Mouse (Mus musculus): ENCODE measurements around the gene Gm11939. TPM values are rescaled to one million over a fixed set of nuclear protein-coding genes. Genes with fewer than 3 reads are reported as not detected.

Gm11939 gene
- polyA plus RNA-seq, 1 experiment from 2014 or later, result not detected

DNA sequence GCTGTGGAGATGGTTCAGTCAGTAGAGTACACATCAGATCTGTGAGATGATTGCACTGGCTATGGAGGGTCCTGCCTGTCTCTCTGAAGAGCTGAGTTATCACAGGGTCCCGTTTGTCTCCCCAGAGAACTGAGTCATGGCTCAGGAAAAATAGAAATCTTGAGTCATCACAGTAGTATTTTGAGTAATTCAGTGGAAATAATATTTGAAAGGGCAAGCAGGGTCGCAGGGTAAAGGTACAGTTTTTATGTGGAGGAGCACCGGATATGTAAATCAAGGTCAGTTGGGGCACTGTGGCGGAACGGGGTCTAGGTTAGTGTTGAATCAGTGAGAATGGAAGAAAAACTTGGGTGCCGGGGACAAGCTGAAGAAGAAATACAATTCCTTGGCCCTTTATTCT is 3.3 kb upstream of the Gm11939 start:
- H3K36me3 ChIP-seq (replicated peaks), result no peaks in the 10 kb centered on the region
- H3K4me2 ChIP-seq, result no peak overlapping the region
- H3K9ac ChIP-seq, result no peak overlapping the region
- no peak for ATAC-seq (ENCODE audit: insufficient read depth)
- no peaks in the 10 kb centered on the region for H3K4me1 ChIP-seq (replicated peaks)
- no peaks in the 10 kb centered on the region for H3K9me3 ChIP-seq (replicated peaks)
- H3K4me3 ChIP-seq (replicated peaks), result no peak overlapping the region
- WGBS (ENCODE audit: insufficient replicate concordance), result 59% methylated on average over 6 of the region's 6 CpGs
- H3K27ac ChIP-seq (replicated peaks), result no peak overlapping the region
- no peaks in the 10 kb centered on the region for H3K27me3 ChIP-seq

DNA sequence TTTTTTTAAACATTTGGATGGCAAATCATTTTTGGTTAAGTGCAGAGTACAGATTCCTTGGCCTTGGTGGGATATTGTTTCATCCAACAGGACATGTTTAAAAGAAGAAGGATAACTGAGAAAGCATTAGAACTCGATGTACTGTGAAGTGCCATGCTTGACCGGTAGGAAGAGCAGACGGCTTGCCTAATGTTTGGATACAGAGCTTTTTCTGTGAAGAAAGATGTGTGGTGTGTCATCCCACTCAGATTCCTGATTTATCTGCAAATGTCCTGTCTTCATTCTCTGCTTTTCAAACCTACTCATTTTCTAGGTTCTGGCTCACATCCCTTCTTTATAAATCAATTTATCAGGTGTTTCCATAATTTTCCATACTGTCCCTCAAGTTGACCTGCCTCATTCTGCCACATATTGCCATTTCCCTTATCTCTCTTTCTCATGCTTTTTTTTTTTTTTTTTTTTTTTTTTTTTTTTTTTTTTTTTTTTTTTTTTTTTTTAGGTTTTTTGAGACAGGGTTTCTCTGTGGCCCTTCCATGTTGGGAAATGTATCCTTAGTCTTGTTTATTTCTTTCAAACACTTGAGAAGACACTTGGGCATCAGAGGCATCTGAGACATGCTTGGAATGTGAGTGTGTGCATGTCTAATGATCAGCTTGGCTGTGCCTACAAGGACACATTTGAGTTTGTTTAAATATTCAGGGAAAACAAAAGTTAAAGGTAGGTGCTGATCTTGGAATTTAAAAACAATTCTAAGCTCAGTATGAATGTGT is 1.1 kb downstream of the Gm11939 start:
- no peak overlapping the region for H3K27ac ChIP-seq (replicated peaks)
- no peaks in the 10 kb centered on the region for H3K4me1 ChIP-seq (replicated peaks)
- H3K4me3 ChIP-seq (replicated peaks), result no peak overlapping the region
- H3K36me3 ChIP-seq (replicated peaks), result no peaks in the 10 kb centered on the region
- no peak for ATAC-seq (ENCODE audit: insufficient read depth)
- H3K4me2 ChIP-seq, result no peak overlapping the region
- 60% methylated on average over 3 of the region's 3 CpGs for WGBS (ENCODE audit: insufficient replicate concordance)
- no peaks in the 10 kb centered on the region for H3K9me3 ChIP-seq (replicated peaks)
- H3K27me3 ChIP-seq, result no peaks in the 10 kb centered on the region
- no peak overlapping the region for H3K9ac ChIP-seq

DNA sequence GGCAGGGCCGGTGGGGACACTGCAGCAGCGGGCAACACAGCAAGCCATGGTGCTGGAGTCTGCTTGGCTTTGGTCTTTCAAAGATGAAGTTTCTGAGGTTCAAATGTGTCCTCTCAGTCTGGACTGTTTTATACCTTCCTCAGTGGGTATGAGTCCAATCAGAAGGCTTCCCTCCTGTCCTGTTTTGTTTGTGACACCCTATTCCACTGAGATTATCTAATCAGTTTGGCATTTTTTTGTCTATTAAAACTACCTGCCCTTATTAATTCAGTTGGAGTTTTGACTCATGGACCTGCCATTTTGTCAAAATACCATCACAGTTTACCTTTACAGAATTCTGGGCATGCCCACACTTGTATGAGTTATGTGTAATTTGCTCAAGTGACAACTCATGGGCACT is 2.5 kb downstream of the Gm11939 start, which contains the start of gene Krtap3-2:
TSS of gene Krtap3-2 (minus strand) at position 101 of the 400 bp plus-strand sequence.
- ATAC-seq (ENCODE audit: insufficient read depth), result no peak
- Histone ChIP-seq H3K9me3 (replicated peaks) (no peaks in the 10 kb centered on the region), H3K4me1 (replicated peaks) (no peaks in the 10 kb centered on the region), H3K4me2 (no peak within 1 kb of the TSS), H3K27me3 (no peaks in the 10 kb centered on the region), H3K27ac (replicated peaks) (no peak within 1 kb of the TSS), H3K4me3 (replicated peaks) (no peak within 1 kb of the TSS), H3K36me3 (replicated peaks) (no peaks in the 10 kb centered on the region), H3K9ac (no peak within 1 kb of the TSS)
- 69% methylated on average over 2 of the region's 2 CpGs for WGBS (ENCODE audit: insufficient replicate concordance)

DNA sequence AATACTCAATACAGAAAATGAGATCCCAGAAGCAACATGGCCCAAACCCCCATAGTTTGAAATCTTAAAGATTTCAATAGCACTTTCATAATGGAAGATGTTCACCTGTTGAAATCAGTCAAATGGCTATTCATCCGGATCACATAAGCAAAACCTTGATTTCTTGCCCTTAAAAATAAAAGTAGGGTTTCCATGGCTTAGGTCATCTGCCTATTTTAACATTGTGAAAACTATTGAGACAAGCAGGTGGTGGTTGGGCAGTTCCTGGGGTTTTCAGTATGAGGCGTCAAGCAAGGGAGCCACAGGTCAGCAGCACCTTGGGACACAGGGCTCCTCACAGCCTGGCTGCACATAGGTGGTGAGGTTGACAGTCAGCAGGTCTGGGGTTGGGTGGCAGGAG is 3.1 kb downstream of the Gm11939 start:
- ATAC-seq (ENCODE audit: insufficient read depth), result no peak
- H3K9me3 ChIP-seq (replicated peaks), result no peaks in the 10 kb centered on the region
- H3K4me1 ChIP-seq (replicated peaks), result no peaks in the 10 kb centered on the region
- no peaks in the 10 kb centered on the region for H3K36me3 ChIP-seq (replicated peaks)
- H3K27ac ChIP-seq (replicated peaks), result no peak overlapping the region
- H3K27me3 ChIP-seq, result no peaks in the 10 kb centered on the region
- H3K9ac ChIP-seq, result no peak overlapping the region
- H3K4me3 ChIP-seq (replicated peaks), result no peak overlapping the region
- 61% methylated on average over 2 of the region's 2 CpGs for WGBS (ENCODE audit: insufficient replicate concordance)
- H3K4me2 ChIP-seq, result no peak overlapping the region

DNA sequence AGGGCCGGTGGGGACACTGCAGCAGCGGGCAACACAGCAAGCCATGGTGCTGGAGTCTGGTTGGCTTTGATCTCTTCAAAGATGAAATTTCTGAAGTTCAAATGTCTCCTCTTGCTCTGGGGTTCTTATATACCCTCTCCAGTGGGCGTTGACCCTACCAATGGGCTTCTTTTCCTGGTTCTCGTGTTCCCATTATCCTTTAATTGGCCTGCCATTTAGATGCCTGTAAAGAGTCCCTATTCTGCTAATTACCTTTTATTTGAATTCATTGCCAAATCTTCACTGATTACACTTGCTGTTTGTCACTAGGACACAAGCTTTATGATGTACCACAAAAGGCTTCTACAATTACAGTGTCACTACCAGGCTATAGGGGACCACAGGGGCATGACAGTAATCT is 8.5 kb downstream of the Gm11939 start, which contains the start of gene Krtap3-3:
TSS of gene Krtap3-3 (minus strand) at position 101 of the 400 bp plus-strand sequence.
- H3K36me3 ChIP-seq (replicated peaks), result no peaks in the 10 kb centered on the region
- no peak within 1 kb of the TSS for H3K9ac ChIP-seq
- H3K4me1 ChIP-seq (replicated peaks), result no peaks in the 10 kb centered on the region
- H3K4me2 ChIP-seq, result no peak within 1 kb of the TSS
- no peaks in the 10 kb centered on the region for H3K27me3 ChIP-seq
- no peaks in the 10 kb centered on the region for H3K9me3 ChIP-seq (replicated peaks)
- no peak for ATAC-seq (ENCODE audit: insufficient read depth)
- H3K4me3 ChIP-seq (replicated peaks), result no peak within 1 kb of the TSS
- 35% methylated on average over 4 of the region's 4 CpGs for WGBS (ENCODE audit: insufficient replicate concordance)
- H3K27ac ChIP-seq (replicated peaks), result no peak within 1 kb of the TSS

DNA sequence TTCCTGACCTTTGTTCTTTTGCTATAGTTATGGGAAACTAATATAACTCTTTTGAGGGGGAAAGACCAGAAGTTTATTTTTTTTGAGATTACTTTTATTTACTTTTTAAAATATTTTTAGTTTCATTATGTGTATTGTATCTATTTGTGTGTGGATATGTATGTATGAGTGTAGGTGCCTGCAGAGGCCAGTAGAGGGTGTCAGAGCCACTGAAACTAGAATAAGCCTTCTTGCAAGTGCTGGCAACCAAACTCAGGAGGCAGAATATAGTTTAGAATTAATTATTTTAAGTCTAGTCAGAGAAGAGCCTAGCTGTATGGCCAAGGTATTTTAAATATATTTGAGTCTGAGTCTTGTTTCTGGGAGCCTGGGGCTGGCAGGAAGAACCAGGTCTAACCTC is 11.4 kb downstream of the Gm11939 start:
- no peak for ATAC-seq (ENCODE audit: insufficient read depth)
- no peak overlapping the region for H3K27ac ChIP-seq (replicated peaks)
- no peaks in the 10 kb centered on the region for H3K4me1 ChIP-seq (replicated peaks)
- H3K36me3 ChIP-seq (replicated peaks), result no peaks in the 10 kb centered on the region
- H3K9me3 ChIP-seq (replicated peaks), result no peaks in the 10 kb centered on the region
- no peak overlapping the region for H3K4me3 ChIP-seq (replicated peaks)
- no peak overlapping the region for H3K9ac ChIP-seq
- no peaks in the 10 kb centered on the region for H3K27me3 ChIP-seq
- H3K4me2 ChIP-seq, result no peak overlapping the region

DNA sequence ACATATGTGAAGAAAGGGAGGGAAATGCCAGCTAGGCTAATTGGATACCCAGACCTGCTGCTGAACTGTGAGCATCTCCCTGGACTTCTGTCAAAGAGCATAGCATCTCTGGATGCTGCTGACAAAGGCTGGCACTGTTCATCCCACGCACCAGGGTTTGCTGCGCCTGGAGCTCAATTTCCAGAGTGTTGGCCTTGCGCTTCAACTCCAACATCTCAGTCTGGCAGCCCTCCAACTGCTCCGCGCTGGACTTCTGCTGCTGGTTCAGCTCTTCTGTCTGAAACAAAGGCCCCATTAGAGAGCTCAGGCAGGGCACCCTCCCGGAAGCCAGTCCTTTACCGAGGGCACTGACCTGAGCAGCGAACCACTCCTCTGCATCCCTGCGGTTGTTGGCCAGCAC is 19.5 kb downstream of the Gm11939 start:
- no peaks in the 10 kb centered on the region for H3K4me1 ChIP-seq (replicated peaks)
- H3K36me3 ChIP-seq (replicated peaks), result no peaks in the 10 kb centered on the region
- no peak overlapping the region for H3K4me3 ChIP-seq (replicated peaks)
- no peak overlapping the region for H3K9ac ChIP-seq
- no peaks in the 10 kb centered on the region for H3K27me3 ChIP-seq
- WGBS (ENCODE audit: insufficient replicate concordance), result 67% methylated on average over 9 of the region's 9 CpGs
- no peak for ATAC-seq (ENCODE audit: insufficient read depth)
- H3K27ac ChIP-seq (replicated peaks), result no peak overlapping the region
- H3K9me3 ChIP-seq (replicated peaks), result no peaks in the 10 kb centered on the region
- no peak overlapping the region for H3K4me2 ChIP-seq

DNA sequence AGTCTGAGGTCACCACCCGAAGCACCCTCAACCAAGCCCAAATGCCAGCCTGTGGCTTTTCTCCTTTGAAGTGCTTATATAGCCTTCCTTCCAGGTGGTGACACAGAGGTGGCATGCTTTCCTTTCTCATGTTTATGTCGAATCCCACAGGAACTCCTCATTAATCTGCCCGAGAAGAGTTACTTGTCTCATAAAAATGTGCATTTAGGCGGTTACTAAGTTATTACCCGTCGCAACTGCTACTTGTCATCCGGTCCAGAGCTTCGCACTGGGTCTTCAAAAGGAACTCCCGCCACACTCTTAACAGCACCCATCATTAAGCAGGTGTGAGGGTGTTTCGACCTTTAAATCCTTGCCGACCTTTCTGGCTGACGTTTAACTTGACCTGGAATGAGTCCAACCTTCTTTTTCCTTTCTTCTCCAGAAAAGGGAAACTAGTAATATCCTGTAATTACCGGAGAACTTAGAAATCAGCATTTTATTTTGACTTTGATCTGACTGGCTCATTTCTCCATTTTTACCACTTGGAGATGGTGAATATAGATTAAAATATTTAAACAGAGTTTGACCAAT is 37.9 kb downstream of the Gm11939 start, which contains the start of gene Krt39:
TSS of gene Krt39 (minus strand) at position 51 of the 573 bp plus-strand sequence.
- Histone ChIP-seq H3K9ac (no peak within 1 kb of the TSS), H3K27ac (replicated peaks) (no peak within 1 kb of the TSS), H3K4me2 (no peak within 1 kb of the TSS), H3K27me3 (no peaks in the 10 kb centered on the region), H3K36me3 (replicated peaks) (no peaks in the 10 kb centered on the region), H3K9me3 (replicated peaks) (no peaks in the 10 kb centered on the region), H3K4me1 (replicated peaks) (no peaks in the 10 kb centered on the region), H3K4me3 (replicated peaks) (no peak within 1 kb of the TSS)
- 61% methylated on average over 13 of the region's 13 CpGs for WGBS (ENCODE audit: insufficient replicate concordance)
- no peak for ATAC-seq (ENCODE audit: insufficient read depth)

DNA sequence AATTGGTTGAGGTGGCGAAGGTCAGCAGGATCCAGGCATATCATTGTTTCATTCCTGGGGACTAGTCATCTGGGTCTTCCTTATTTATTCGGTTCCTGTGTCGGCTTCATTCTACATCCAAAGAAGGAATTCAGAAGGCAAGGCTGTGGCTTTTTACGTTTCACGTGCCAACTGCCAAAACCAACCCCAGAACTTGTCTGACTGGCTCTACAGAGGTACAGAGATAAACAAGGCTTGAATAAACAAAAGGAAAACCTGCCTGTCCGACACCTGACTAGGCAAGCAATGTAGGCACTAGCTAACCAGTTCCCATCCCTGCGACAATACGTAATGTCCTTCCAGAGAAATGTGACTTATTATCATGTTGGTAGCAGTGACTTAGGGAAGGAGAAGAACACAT is 45.2 kb downstream of the Gm11939 start:
- 56% methylated on average over 8 of the region's 8 CpGs for WGBS (ENCODE audit: insufficient replicate concordance)
- no peak overlapping the region for H3K27ac ChIP-seq (replicated peaks)
- no peak overlapping the region for H3K4me3 ChIP-seq (replicated peaks)
- ATAC-seq (ENCODE audit: insufficient read depth), result no peak
- H3K4me1 ChIP-seq (replicated peaks), result no peaks in the 10 kb centered on the region
- H3K36me3 ChIP-seq (replicated peaks), result no peaks in the 10 kb centered on the region
- no peaks in the 10 kb centered on the region for H3K27me3 ChIP-seq
- H3K9ac ChIP-seq, result no peak overlapping the region
- no peaks in the 10 kb centered on the region for H3K9me3 ChIP-seq (replicated peaks)
- H3K4me2 ChIP-seq, result no peak overlapping the region

Other genes with a start within 250 kb of the Gm11939 start
- gene Krt25, start 236.5 kb downstream of the Gm11939 start, polyA plus RNA-seq (2015; fragmentation: Nextera tagmentation; extraction: Ambion mirVana), result not detected in 2 replicates
- gene Krt26, start 221.5 kb downstream of the Gm11939 start, polyA plus RNA-seq (2015; fragmentation: Nextera tagmentation; extraction: Ambion mirVana), result not detected in 2 replicates
- gene Krt27, start 208.4 kb downstream of the Gm11939 start, polyA plus RNA-seq (2015; fragmentation: Nextera tagmentation; extraction: Ambion mirVana), result not detected in 2 replicates
- not detected in 2 replicates for gene Krt28, start 184.6 kb downstream of the Gm11939 start, polyA plus RNA-seq (2015; fragmentation: Nextera tagmentation; extraction: Ambion mirVana)
- 2.1 and 3.1 TPM in 2 replicates for gene Krt10, start 170.1 kb downstream of the Gm11939 start, polyA plus RNA-seq (2015; fragmentation: Nextera tagmentation; extraction: Ambion mirVana)
- gene Krt12, start 137.2 kb downstream of the Gm11939 start, polyA plus RNA-seq (2015; fragmentation: Nextera tagmentation; extraction: Ambion mirVana), result not detected in 2 replicates
- gene Krt20, start 121.3 kb downstream of the Gm11939 start, polyA plus RNA-seq (2015; fragmentation: Nextera tagmentation; extraction: Ambion mirVana), result 33.2 and 34.0 TPM in 2 replicates
- gene Krt23, start 66.3 kb downstream of the Gm11939 start, polyA plus RNA-seq (2015; fragmentation: Nextera tagmentation; extraction: Ambion mirVana), result 1.0 and 1.2 TPM in 2 replicates
- gene Krt39, start 38.1 kb downstream of the Gm11939 start, polyA plus RNA-seq (2015; fragmentation: Nextera tagmentation; extraction: Ambion mirVana), result not detected in 2 replicates
- gene Krt40, start 16.3 kb downstream of the Gm11939 start, polyA plus RNA-seq (2015; fragmentation: Nextera tagmentation; extraction: Ambion mirVana), result not detected in 2 replicates
- gene Krtap3-3, start 8.6 kb downstream of the Gm11939 start, polyA plus RNA-seq (2015; fragmentation: Nextera tagmentation; extraction: Ambion mirVana), result not detected in 2 replicates
- gene Krtap3-2, start 2.6 kb downstream of the Gm11939 start, polyA plus RNA-seq (2015; fragmentation: Nextera tagmentation; extraction: Ambion mirVana), result not detected in 2 replicates
- gene Krtap3-1, start 7.2 kb upstream of the Gm11939 start, polyA plus RNA-seq (2015; fragmentation: Nextera tagmentation; extraction: Ambion mirVana), result not detected in 2 replicates
- gene Krtap1-5, start 21.6 kb upstream of the Gm11939 start, polyA plus RNA-seq (2015; fragmentation: Nextera tagmentation; extraction: Ambion mirVana), result not detected in 2 replicates
- not detected in 2 replicates for gene Krtap1-4, start 24.2 kb upstream of the Gm11939 start, polyA plus RNA-seq (2015; fragmentation: Nextera tagmentation; extraction: Ambion mirVana)
- gene Krtap1-3, start 31.9 kb upstream of the Gm11939 start, polyA plus RNA-seq (2015; fragmentation: Nextera tagmentation; extraction: Ambion mirVana), result not detected in 2 replicates
- gene Krtap9-3, start 38.6 kb upstream of the Gm11939 start, polyA plus RNA-seq (2015; fragmentation: Nextera tagmentation; extraction: Ambion mirVana), result not detected in 2 replicates
- not detected in 2 replicates for gene Gm11938, start 43.8 kb upstream of the Gm11939 start, polyA plus RNA-seq (2015; fragmentation: Nextera tagmentation; extraction: Ambion mirVana)
- not detected in 2 replicates for gene Gm11937, start 50.7 kb upstream of the Gm11939 start, polyA plus RNA-seq (2015; fragmentation: Nextera tagmentation; extraction: Ambion mirVana)
- not detected in 2 replicates for gene Krtap2-4, start 55.4 kb upstream of the Gm11939 start, polyA plus RNA-seq (2015; fragmentation: Nextera tagmentation; extraction: Ambion mirVana)
- not detected in 2 replicates for gene Gm11562, start 61.0 kb upstream of the Gm11939 start, polyA plus RNA-seq (2015; fragmentation: Nextera tagmentation; extraction: Ambion mirVana)
- not detected in 2 replicates for gene Krtap4-1, start 68.8 kb upstream of the Gm11939 start, polyA plus RNA-seq (2015; fragmentation: Nextera tagmentation; extraction: Ambion mirVana)
- gene Krtap4-2, start 75.6 kb upstream of the Gm11939 start, polyA plus RNA-seq (2015; fragmentation: Nextera tagmentation; extraction: Ambion mirVana), result not detected in 2 replicates
- not detected in 2 replicates for gene Krtap4-7, start 84.6 kb upstream of the Gm11939 start, polyA plus RNA-seq (2015; fragmentation: Nextera tagmentation; extraction: Ambion mirVana)
- not detected in 2 replicates for gene Gm11555, start 90.8 kb upstream of the Gm11939 start, polyA plus RNA-seq (2015; fragmentation: Nextera tagmentation; extraction: Ambion mirVana)
- gene Gm11563, start 99.5 kb upstream of the Gm11939 start, polyA plus RNA-seq (2015; fragmentation: Nextera tagmentation; extraction: Ambion mirVana), result not detected in 2 replicates
- not detected in 2 replicates for gene Krtap4-6, start 106.5 kb upstream of the Gm11939 start, polyA plus RNA-seq (2015; fragmentation: Nextera tagmentation; extraction: Ambion mirVana)
- not detected in 2 replicates for gene Gm14190, start 131.3 kb upstream of the Gm11939 start, polyA plus RNA-seq (2015; fragmentation: Nextera tagmentation; extraction: Ambion mirVana)
- not detected in 2 replicates for gene Gm14180, start 174.8 kb upstream of the Gm11939 start, polyA plus RNA-seq (2015; fragmentation: Nextera tagmentation; extraction: Ambion mirVana)
- not detected in 2 replicates for gene Gm11595, start 213.4 kb upstream of the Gm11939 start, polyA plus RNA-seq (2015; fragmentation: Nextera tagmentation; extraction: Ambion mirVana)
- not detected in 2 replicates for gene Krtap4-8, start 221.2 kb upstream of the Gm11939 start, polyA plus RNA-seq (2015; fragmentation: Nextera tagmentation; extraction: Ambion mirVana)
- gene Krtap4-9, start 225.7 kb upstream of the Gm11939 start, polyA plus RNA-seq (2015; fragmentation: Nextera tagmentation; extraction: Ambion mirVana), result not detected in 2 replicates
- gene Gm11596, start 234.0 kb upstream of the Gm11939 start, polyA plus RNA-seq (2015; fragmentation: Nextera tagmentation; extraction: Ambion mirVana), result not detected in 2 replicates
- not detected in 2 replicates for gene Gm11569, start 239.5 kb upstream of the Gm11939 start, polyA plus RNA-seq (2015; fragmentation: Nextera tagmentation; extraction: Ambion mirVana)
- gene Gm11554, start 245.0 kb upstream of the Gm11939 start, polyA plus RNA-seq (2015; fragmentation: Nextera tagmentation; extraction: Ambion mirVana), result not detected in 2 replicates

All from liver, embryonic 15.5 days (tissue).